Mouse (Mus musculus) testis, adult 2 months (tissue): ENCODE results near the gene Uckl1.

Experiments used
- CTCF ChIP-seq: fragments of 200-500 bp; IDR thresholded peaks from 2 replicates; pipeline ENCODE4 v1.5.1; 2012; ENCODE audit warnings: low read depth, mild to moderate bottlenecking, inconsistent platforms, low read length, moderate library complexity; ENCODE audit not compliant: control insufficient read depth, insufficient read depth, insufficient replicate concordance
- POLR2A ChIP-seq: fragments of 200-500 bp; IDR thresholded peaks from 2 replicates; pipeline ENCODE4 v1.6.1; 2012; ENCODE audit warnings: low read depth, mild to moderate bottlenecking, inconsistent platforms, low read length, moderate library complexity; ENCODE audit not compliant: control insufficient read depth

GRCm38 (mm10) chr2:181598454-181599351, 14.0 kb upstream of the Uckl1 start, which contains the start of gene Samd10:
- TF ChIP-seq POLR2A (no peak; the same call in 1 of the 2 replicates), CTCF (no peak)
